Mouse (Mus musculus) stomach, embryonic 16.5 days (tissue): ENCODE results near the gene Zmynd10. TPM values are rescaled to one million over a fixed set of nuclear protein-coding genes. Genes with fewer than 3 reads are reported as not detected.

Experiments
- ATAC-seq: fragments of 200-750 bp; cut with Nextera tagmentation; 2 replicates; pipeline ENCODE4 v1.8.0; 2017; ENCODE audit warnings: moderate number of reproducible peaks, moderate TSS enrichment; ENCODE audit not compliant: insufficient read depth, low FRiP score
- H3K27ac ChIP-seq: fragments of 300-500 bp; sonication (generic); 2 replicates; pipeline ENCODE4 v1.5.1; 2014; ENCODE audit warnings: low read length
- H3K27me3 ChIP-seq: fragments of 300-500 bp; sonication (generic); 2 replicates; pipeline ENCODE4 v1.6.1; 2014; ENCODE audit warnings: low read length, control low read depth, mixed read lengths; ENCODE audit not compliant: control insufficient read depth, insufficient read depth
- H3K36me3 ChIP-seq: fragments of 300-500 bp; sonication (generic); 2 replicates; pipeline ENCODE4 v1.6.1; 2014; ENCODE audit warnings: low read length; ENCODE audit not compliant: control insufficient read depth, insufficient read depth
- H3K4me1 ChIP-seq: fragments of 300-500 bp; sonication (generic); 2 replicates; pipeline ENCODE4 v1.6.1; 2014; ENCODE audit warnings: low read length, control low read depth, mixed read lengths; ENCODE audit not compliant: control insufficient read depth, insufficient read depth
- H3K4me2 ChIP-seq: fragments of 300-500 bp; sonication (generic); 2 replicates; pipeline ENCODE4 v1.6.1; 2014; ENCODE audit warnings: low read depth, low read length, mixed read lengths
- H3K4me3 ChIP-seq: fragments of 300-500 bp; sonication (generic); replicated peaks from 2 replicates; pipeline ENCODE4 v1.5.1; 2014; ENCODE audit warnings: mild to moderate bottlenecking, low read length
- H3K9ac ChIP-seq: fragments of 300-500 bp; sonication (generic); 2 replicates; pipeline ENCODE4 v1.6.1; 2014; ENCODE audit warnings: low read length
- H3K9me3 ChIP-seq: fragments of 300-500 bp; sonication (generic); replicated peaks from 2 replicates; pipeline ENCODE4 v1.6.1; 2016; ENCODE audit warnings: low read length, control low read depth; ENCODE audit not compliant: control insufficient read depth
- WGBS: fragments of 180-500 bp; shearing (Covaris S2); extraction: QIAGEN DNeasy Blood & Tissue Kit; methylation state at CpG from one replicate; pipeline ENCODE4 v1.1.7; 2014; 5-methylcytosine and 5-hydroxymethylcytosine counted together
- polyA plus RNA-seq: library from polyadenylated mRNA; unstranded; fragments of >200 nt; fragmentation: Nextera tagmentation; extraction: Ambion mirVana; gene quantifications from 2 replicates; pipeline ENCODE4 v1.2.1, GENCODE M21; 2015

Zmynd10 gene
- polyA plus RNA-seq, 1 experiment from 2014 or later, result 0.76 TPM

GRCm38 (mm10) chr9:107599433-107599832, 52.3 kb downstream of the Zmynd10 start:
- peaks cover 4% of the 10 kb centered on the region; the same call in 1 of the 2 replicates for H3K4me1 ChIP-seq
- 81% methylated on average over 9 of the region's 9 CpGs for WGBS
- no peaks in the 10 kb centered on the region for H3K27me3 ChIP-seq
- H3K4me2 ChIP-seq, result no peak overlapping the region
- H3K27ac ChIP-seq, result no peak overlapping the region
- no peak overlapping the region for H3K9ac ChIP-seq
- H3K36me3 ChIP-seq, result no peaks in the 10 kb centered on the region
- H3K9me3 ChIP-seq, result no peaks in the 10 kb centered on the region
- no peak for ATAC-seq
- H3K4me3 ChIP-seq, result no peak overlapping the region

- ATAC-seq, result no peak
- H3K36me3 ChIP-seq, result no peaks in the 10 kb centered on the region
- no peaks in the 10 kb centered on the region for H3K27me3 ChIP-seq
- no peak overlapping the region for H3K4me2 ChIP-seq
- H3K4me1 ChIP-seq, result peaks cover 9% of the 10 kb centered on the region; the same call in 1 of the 2 replicates
- H3K4me3 ChIP-seq, result no peak overlapping the region
- no peaks in the 10 kb centered on the region for H3K9me3 ChIP-seq
- 68% methylated on average over 14 of the region's 14 CpGs for WGBS
- H3K9ac ChIP-seq, result no peak overlapping the region; the same call in 1 of the 2 replicates
- no peak overlapping the region for H3K27ac ChIP-seq
These were observed 52.7 kb downstream of the Zmynd10 start for GRCm38 (mm10) chr9:107599842-107600241.

GRCm38 (mm10) chr9:107600745-107601144, 53.6 kb downstream of the Zmynd10 start:
- no peak overlapping the region for H3K27ac ChIP-seq
- H3K9me3 ChIP-seq, result no peaks in the 10 kb centered on the region
- H3K9ac ChIP-seq, result no peak overlapping the region
- no peak overlapping the region for H3K4me2 ChIP-seq
- H3K4me3 ChIP-seq, result no peak overlapping the region
- no peaks in the 10 kb centered on the region for H3K27me3 ChIP-seq
- H3K4me1 ChIP-seq, result peaks cover 14% of the 10 kb centered on the region; the same call in 1 of the 2 replicates
- ATAC-seq, result no peak
- 74% methylated on average over 12 of the region's 12 CpGs for WGBS
- H3K36me3 ChIP-seq, result no peaks in the 10 kb centered on the region

Other genes starting within 250 kb of the Zmynd10 start
- 11.3 and 11.8 TPM in 2 replicates for gene Hemk1, start 208.9 kb upstream of the Zmynd10 start, polyA plus RNA-seq
- gene 6430571L13Rik, start 206.7 kb upstream of the Zmynd10 start, polyA plus RNA-seq, result 0.47 and 0.90 TPM in 2 replicates
- 0.19 and 0.35 TPM in 2 replicates for gene Cacna2d2, start 147.7 kb upstream of the Zmynd10 start, polyA plus RNA-seq
- gene Tmem115, start 13.4 kb upstream of the Zmynd10 start, polyA plus RNA-seq, result 38.1 and 40.2 TPM in 2 replicates
- 27.4 and 30.0 TPM in 2 replicates for gene Cyb561d2, start 5.1 kb upstream of the Zmynd10 start, polyA plus RNA-seq
- gene Nprl2, start 5.1 kb upstream of the Zmynd10 start, polyA plus RNA-seq, result 40.8 and 42.6 TPM in 2 replicates
- 63.8 and 72.2 TPM in 2 replicates for gene Rassf1, start 4.3 kb downstream of the Zmynd10 start, polyA plus RNA-seq
- 35.0 and 38.2 TPM in 2 replicates for gene Tusc2, start 16.0 kb downstream of the Zmynd10 start, polyA plus RNA-seq
- 85.2 and 91.6 TPM in 2 replicates for gene Hyal2, start 20.6 kb downstream of the Zmynd10 start, polyA plus RNA-seq
- gene Hyal1, start 29.6 kb downstream of the Zmynd10 start, polyA plus RNA-seq, result 14.9 and 16.8 TPM in 2 replicates
- 17.4 and 20.4 TPM in 2 replicates for gene Naa80, start 31.6 kb downstream of the Zmynd10 start, polyA plus RNA-seq
- gene Hyal3, start 33.5 kb downstream of the Zmynd10 start, polyA plus RNA-seq, result 1.4 and 1.9 TPM in 2 replicates
- 62.0 and 77.7 TPM in 2 replicates for gene Ifrd2, start 40.3 kb downstream of the Zmynd10 start, polyA plus RNA-seq
- gene Sema3b, start 61.9 kb downstream of the Zmynd10 start, polyA plus RNA-seq, result 14.9 and 16.3 TPM in 2 replicates
- gene Gnai2, start 88.1 kb downstream of the Zmynd10 start, polyA plus RNA-seq, result 308 and 311 TPM in 2 replicates
- 13.0 and 15.1 TPM in 2 replicates for gene Slc38a3, start 122.2 kb downstream of the Zmynd10 start, polyA plus RNA-seq
- 0.42 and 2.0 TPM in 2 replicates for gene Gnat1, start 132.4 kb downstream of the Zmynd10 start, polyA plus RNA-seq
- 15.1 and 16.8 TPM in 2 replicates for gene Sema3f, start 163.2 kb downstream of the Zmynd10 start, polyA plus RNA-seq
- gene Rbm5, start 223.7 kb downstream of the Zmynd10 start, polyA plus RNA-seq, result 183 and 187 TPM in 2 replicates